Comparison of ENCODE assay signal across 8 mouse cellular contexts in genomic region chr9:61946623-61947401, GRCm38 (mm10). TPM values are rescaled to one million over a fixed set of nuclear protein-coding genes. Genes with fewer than 3 reads are reported as not detected.
A peak's percentile ranks its signal among the peaks of the same experiment; 100 is the strongest.
DNase-seq lines count a peak whose midpoint lies in the region; ATAC-seq and TF ChIP-seq lines count a peak whose summit lies in the region.

Gene Kif23, minus strand, starts transcription at chr9:61946774.

- peak; percentile 96 for DNase-seq in gastrocnemius, postnatal 10 days
- DNase-seq in induced T-regulatory cell, adult 2 months (ENCODE audit: low read depth) = peak; percentile 98
- peak; percentile 67 to 93 for DNase-seq in left cerebral cortex, adult 9 months (ENCODE audit: low spot score in 2 of 2)
- peak; percentile 94 for DNase-seq in right cerebral cortex, postnatal 14 days
- peak; percentile 95 to 96 for DNase-seq in urinary bladder, postnatal 36 days (ENCODE audit: low spot score in 2 of 2)

- peak within 1 kb of the TSS; percentile 47 for H3K4me3 ChIP-seq in cortical plate, adult 2 months (ENCODE audit: insufficient read depth, low read length)

- peak; percentile 41 for TF ChIP-seq CTCF in cortical plate, adult 2 months (IDR thresholded peaks at IDR 0.05; ENCODE audit: extremely low read depth, insufficient read depth, low read length)

- TF ChIP-seq POLR2A in cortical plate, adult 2 months (IDR thresholded peaks at IDR 0.05; ENCODE audit: extremely low read depth, insufficient read depth, low read length) = no peak

- peak; percentile 85 for ATAC-seq in activated CD4-positive, CD25-positive, alpha-beta regulatory T cell, adult 4 months
- peak; percentile 87 for ATAC-seq in megakaryocyte progenitor cell, adult 5-6 weeks (replicated peaks; ENCODE audit: poor library complexity)

- no peaks in the 10 kb centered on the region for H3K4me1 ChIP-seq in cortical plate, adult 2 months (ENCODE audit: control insufficient read depth, insufficient read depth, low read length)

- no peak within 1 kb of the TSS; the same call in 1 of the 2 replicates for H3K27ac ChIP-seq in cortical plate, adult 2 months (ENCODE audit: insufficient read depth, low read length)

RNA-seq across cellular contexts. Expression of gene Kif23, which starts in this region (rescaled TPM):
- 10 to 100 TPM; 29.4 to 40.1 TPM for polyA plus RNA-seq in activated CD4-positive, CD25-positive, alpha-beta regulatory T cell, adult 4 months (2017; shearing (Covaris generic))
- polyA plus RNA-seq in cortical plate, adult 2 months (2012; rRNA removed) = 2.0 and 2.2 TPM in 2 replicates
- total RNA-seq in gastrocnemius, postnatal 10 days (2021) = 10 to 100 TPM; 16.9 to 25.0 TPM
- 106 and 127 TPM in 2 replicates for total RNA-seq in megakaryocyte progenitor cell, adult 5-6 weeks (2015)
- 170 and 190 TPM in 2 replicates for total RNA-seq in megakaryocyte progenitor cell, adult 5-6 weeks (2017)

Comparison
In these comparisons a context has a peak if more than half of its experiments do, and no peak if none do; other contexts are left out.
1. RNA of gene Kif23 (total RNA-seq): 106 to 190 TPM in megakaryocyte progenitor cell, adult 5-6 weeks; 16.9 to 25.0 TPM in gastrocnemius, postnatal 10 days; every median in the first group is over 4 times any median in the second.
2. Peak in every context shown above with its lines, with median percentiles within 50 percentile points of each other: DNase-seq.